Mouse (Mus musculus) urinary bladder, postnatal 4 days (tissue): ENCODE results near the gene H3f3a.
"Not testable (repeated sequence)": the region's sequence is repeated elsewhere in the genome, so short reads cannot be mapped to it uniquely, and the experiment has no call there.

Experiments
- DNase-seq, 2 experiments: peaks; one replicate each; pipeline ENCODE4 v3.0.0; 2021 to 2022; ENCODE audit warnings: low spot score in 2 of 2

Gene H3f3a

DNA sequence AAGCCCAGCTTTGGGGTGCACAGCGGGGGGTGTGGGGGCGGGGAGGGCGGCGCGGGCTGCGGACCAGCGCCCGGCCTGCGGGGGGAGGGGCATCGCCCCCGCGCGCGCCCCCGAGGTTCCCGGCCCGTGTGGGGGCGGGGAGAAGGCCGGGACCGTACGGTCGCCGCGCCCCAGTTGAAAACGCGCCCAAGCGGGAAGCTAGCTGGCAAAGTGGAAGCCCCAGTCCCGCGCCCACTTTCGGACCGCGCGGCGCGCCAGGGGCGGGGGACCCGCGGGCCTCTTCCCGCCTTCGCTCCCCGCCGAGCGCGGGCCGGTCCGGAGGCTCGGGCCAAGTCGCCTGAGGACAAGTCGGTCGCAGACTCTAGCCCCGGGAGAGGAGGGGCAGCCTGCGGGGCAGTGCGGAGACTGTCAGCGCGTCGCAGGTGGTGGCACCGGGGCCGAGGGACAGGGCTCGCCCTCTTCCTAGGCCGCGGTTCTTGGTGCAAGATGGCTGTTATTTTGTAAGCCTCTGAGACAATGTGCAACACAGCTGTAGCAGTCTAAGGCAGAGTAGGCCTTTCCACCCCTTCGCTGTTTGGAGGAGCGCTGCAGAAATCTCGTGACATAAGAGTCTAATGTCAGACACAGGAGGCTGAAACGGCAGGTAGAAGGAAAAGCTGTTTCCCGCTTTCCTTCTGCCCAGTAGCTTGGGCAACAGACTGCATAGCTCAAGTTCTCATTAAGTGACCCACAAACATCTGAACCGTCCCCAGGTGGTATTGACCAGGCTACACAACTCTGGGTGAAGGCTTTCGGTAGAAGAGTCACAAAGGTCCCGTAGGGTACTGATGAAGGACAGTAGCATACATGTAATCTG is at the start of gene H3f3a:
H3f3a (minus strand) TSS at position 59 of the 856 bp plus-strand sequence.
- peak; percentile 79 to 86 for DNase-seq

- no peak for DNase-seq
Measured at GRCm38 (mm10) chr1:180860030-180860429, 46.3 kb upstream of the H3f3a start.

GRCm38 (mm10) chr1:180858763-180859162 is 45.0 kb upstream of the H3f3a start:
- no peak for DNase-seq

GRCm38 (mm10) chr1:180850316-180851270 is 36.9 kb upstream of the H3f3a start, which contains the start of gene Sde2:
Gene Sde2, plus strand, starts transcription at chr1:180851127.
- peak; percentile 100 for DNase-seq

DNA sequence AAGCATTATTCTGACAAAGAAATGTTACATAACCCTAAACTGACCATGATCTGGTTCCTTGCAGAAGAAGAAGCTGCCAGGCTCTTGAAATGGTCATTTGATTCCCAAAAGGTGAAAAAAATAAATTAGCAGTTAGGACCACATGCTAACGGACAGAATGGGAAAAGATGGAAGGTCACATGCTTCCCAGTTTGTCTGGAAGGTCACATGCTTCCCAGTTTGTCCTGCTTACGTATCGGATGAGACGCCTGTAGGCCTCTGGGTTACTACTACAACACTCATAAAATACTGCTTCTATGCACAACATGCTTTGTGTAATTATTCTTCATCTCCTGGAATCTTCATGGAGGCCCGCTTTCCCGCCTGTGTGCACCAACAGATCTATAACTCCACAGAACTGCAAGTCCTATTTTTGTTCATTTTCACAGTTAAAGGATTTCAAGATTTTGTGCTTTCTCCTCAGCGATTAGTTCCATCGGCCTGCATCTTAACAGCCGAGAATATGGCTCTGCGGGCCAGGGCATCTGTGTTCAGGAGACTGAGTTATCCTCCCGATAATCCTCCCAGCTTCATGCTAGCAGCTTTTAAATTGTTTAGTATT is 36.1 kb upstream of the H3f3a start:
- no peak for DNase-seq

DNA sequence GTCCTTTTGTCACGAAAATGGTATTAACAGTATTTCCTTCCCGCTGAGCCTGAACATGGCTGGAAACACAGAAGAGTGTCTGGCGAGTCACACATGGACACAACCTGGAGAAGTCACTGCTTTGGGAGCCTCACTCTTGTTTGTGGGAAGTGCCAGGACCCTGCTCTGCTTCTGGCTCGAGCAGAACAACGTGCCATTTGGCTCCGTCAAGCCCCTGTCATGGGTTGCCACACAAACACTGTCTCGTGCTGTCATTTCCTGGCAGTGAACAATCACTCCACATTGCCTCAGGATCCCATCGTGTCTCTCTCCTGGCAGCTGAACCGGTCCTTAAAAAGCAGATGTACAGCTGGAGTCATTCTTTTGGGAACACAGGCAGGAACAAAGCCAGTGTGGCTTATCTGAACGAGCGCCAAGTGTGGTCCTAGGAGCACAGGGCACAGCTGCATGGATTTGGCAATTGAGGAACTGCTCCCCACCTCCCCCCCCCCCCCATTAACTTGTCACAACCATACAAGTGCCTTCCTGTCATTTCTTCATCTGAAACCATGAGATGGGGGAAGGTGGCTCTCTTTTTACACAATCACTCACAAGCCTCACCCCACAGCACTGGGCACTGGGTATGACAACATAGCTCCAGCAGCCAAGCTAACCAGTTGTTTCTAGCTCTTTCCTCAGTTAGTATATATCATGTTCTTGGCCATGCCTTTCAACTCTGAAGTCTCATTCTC is 34.9 kb upstream of the H3f3a start:
- peak in 1 of 2 experiments; percentile 42 for DNase-seq

DNA sequence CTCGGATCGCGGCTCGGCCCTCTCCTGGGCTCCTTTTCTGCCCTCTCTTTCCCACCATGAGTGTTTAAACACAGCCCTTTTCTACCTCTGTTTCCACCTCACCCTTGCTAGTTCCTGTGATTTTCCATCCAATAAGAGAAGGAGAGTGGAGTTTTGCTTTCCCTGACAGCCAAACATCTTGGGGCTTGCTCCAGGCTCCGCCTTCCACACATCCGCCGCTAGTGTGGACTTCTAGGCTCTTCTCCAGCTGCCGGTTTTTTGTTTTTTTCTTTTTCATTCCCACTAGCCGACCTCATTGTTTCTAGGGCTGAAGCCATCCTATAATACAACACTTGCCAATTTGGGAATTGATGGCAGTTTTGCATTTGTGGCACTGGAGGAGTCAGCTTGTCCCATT is 34.4 kb upstream of the H3f3a start:
- peak; percentile 65 to 70 for DNase-seq

GRCm38 (mm10) chr1:180841561-180842300 is 28.0 kb upstream of the H3f3a start:
- DNase-seq, result no peak

DNA sequence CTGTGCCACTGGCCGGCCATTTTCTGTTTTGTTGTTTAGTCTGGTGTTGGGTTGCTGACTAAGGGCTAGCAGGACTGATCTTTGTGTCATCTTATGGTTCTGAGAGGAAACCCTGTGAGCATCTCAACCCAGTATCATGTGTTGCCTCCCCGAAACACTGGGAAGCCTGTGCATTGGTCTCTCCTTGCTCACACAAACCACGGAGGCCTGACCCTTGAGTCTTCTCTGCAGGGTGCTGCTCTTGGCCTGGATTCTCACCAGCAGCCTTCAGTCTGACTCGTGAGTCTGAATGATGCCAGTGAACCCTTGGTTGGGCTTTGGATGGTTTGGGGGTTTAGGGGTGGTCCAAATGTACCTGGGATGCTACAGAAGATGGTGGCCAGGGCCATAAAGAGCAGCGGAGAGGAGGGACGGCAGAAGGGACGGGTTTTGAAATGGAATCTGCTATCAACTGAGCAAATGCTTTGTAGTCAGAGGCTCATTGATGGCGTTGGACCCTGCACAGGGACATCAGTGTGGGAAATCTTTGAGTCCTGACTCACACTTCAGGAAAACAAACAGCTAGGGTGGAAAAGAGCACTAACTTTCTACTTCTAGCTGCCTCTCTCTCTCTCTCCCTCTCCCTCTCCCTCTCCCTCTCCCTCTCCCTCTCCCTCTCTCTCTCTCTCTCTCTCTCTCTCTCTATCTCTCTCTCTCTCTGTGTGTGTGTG is 25.6 kb upstream of the H3f3a start:
- no peak for DNase-seq

DNA sequence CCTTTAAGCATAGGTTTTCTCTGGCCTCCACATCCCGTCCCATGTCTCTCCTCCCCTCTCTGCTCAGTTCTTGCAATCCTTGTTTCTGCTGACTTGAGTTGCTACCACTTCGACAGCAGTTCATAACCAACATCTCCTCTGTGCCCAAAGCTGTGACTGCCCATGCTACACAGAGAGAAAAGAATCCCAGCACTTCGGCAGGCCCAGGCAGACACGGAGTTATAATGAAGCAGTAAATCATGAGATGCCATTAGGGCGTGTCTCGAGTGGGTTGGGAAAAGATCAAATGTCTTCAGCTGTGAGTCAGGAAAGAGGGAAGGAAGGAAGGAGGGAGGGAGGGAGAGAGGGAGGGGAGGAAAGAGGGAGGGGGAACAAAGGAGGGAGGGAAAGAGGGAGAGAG is 24.3 kb upstream of the H3f3a start:
- DNase-seq, result no peak

GRCm38 (mm10) chr1:180837186-180837585 is 23.4 kb upstream of the H3f3a start:
- DNase-seq, result no peak

DNA sequence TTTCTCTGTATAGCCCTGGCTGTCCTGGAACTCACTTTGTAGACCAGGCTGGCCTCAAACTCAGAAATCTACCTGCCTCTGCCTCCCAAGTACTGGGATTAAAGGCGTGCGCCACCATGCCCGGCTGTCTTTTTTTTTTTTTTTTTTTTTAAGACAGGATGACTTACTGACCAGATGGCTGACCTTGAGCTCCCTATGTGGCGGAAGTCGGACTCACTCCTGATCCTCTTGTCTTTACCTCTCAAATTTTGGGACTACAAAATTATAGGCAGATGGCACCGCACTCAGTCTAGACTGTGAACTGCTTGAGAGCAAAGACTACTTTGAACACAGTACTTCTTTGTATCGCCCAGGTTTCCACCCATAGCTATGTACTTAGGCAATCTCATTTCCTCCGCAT is 22.7 kb upstream of the H3f3a start:
- not testable (repeated sequence) for DNase-seq

DNA sequence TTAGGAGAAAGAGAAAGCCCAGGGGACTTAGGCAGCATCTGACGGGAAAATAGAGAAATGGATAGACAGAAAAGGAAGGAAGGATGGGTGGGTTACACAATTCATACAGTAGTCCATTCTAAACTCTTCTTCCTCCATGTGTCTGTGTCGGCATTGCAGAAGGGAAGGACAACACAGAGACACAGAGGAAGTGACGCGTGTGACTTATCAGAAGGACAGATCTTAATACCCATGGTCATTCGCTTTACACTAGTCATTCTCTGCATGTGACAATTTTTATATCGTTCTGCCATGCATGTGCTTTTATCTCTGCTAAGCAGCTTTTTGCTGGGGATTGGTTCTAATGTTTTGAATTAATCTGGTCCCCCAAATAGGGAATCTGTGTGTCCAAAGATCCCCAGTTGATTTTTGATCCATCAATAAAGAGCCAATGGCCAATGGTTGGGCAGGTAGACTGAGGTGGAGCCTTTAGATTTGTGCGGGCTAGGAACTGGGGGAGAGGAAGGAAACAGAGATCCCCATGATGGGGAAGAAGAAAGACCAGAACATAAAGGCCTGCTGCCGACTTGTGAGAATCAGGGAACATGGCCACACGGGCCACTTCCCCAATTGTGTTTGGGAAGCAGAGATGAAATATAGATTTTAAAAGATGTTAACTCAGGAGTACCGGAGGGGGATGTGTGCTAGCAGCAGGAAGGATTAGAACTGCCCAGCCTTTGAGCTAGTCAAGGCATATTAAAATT is 21.7 kb upstream of the H3f3a start:
- no peak for DNase-seq

DNA sequence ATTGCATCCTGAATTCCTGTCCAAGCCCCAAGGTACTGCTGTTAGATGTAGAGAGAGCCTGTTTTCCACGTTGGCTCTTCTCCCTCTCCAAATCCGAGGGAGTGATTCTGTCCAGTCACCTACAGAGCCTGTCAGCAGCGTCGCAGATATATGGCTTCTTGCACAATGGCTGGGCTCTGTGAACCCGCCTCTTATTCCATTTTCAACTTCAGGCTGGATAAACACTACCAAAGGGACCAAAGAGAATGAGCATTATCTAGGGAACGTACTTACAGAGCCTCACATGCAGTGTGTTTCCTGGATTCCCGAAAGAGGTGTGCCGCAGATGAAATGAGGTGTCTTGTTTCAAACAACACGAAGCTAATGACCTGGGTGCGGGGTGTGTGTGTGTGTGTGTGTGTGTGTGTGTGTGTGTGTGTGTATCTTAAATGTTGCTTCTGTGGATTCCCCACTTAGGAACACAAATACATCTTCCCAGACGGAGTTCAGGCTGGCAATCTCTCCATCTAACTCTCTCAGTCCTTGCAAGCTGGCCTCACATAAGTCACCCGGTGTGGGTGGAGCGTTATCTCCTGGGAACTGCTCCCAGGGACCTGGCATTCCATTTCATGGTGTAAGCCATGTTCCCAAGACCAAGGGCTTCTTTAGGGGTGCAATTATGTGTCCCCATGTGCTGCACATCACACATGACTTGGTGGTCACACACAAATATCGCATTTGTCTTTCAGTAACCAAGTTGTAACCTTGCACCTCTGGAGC is 17.0 kb upstream of the H3f3a start:
- DNase-seq, result no peak

DNA sequence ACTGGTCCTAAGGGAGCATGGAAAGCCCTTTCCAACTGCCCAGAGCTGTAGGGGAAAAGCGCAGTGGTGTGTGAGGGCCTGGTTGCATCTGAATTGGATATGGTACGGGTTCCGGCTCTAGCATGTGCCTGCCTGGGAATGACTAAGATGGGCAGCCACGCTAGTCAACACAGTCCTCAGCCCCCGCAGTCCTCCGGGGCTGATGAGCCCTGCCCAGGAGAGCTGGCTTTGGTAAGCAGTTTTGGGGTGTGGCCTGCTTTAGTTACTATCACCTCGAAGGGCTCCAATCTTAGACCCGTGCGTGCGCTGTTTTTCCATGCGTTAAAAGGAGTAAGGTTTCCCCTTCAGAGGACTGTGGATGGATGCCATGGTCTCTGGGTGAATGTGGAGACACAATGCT is 16.4 kb upstream of the H3f3a start:
- no peak for DNase-seq

DNA sequence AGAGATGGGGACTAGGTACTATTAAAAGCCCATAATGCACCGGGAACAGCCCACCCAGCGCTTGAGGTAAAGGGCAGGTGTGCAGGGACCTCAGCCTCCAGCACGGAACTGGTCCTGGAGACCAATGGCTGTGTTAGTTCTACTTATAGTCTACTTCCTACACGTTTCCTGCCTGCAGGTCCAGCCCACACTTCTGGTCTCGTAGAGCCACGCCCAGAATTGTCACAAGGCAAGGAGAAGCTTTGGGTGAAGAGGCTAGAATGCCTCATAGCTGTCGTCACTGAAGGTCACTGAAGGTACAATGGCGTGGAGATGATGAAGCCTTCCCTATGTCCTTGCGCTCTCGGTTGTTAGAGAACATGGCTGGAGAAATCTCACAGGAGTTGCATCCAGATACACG is 16.0 kb upstream of the H3f3a start:
- DNase-seq, result no peak

- DNase-seq, result no peak
Measured at GRCm38 (mm10) chr1:180826634-180827033, 12.9 kb upstream of the H3f3a start.

GRCm38 (mm10) chr1:180824721-180825120 is 11.0 kb upstream of the H3f3a start:
- DNase-seq, result no peak

DNA sequence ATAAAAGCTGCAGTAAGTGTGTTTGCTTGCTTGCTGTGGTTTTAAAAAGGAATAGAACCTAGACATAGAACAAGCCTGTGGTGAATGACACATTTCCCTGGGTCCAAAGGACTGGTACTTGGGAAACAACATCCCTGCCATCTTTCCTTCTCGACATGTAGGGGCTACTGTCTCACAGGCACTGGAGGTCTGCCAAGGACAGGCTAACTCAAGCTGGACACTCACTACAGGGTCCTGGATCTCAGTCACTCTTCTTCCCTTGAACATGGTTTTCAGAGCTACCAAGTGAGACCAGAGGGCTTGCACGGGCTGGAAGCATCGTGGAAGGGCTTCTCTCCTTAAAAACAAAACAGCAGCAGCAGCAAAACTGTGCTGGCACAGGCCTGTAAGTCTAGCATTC is 10.0 kb upstream of the H3f3a start:
- DNase-seq, result no peak
